Mouse (Mus musculus): ENCODE results near the gene Sdk2. TPM values are rescaled to one million over a fixed set of nuclear protein-coding genes. Genes with fewer than 3 reads are reported as not detected.

The Sdk2 gene
- total and polyA plus RNA-seq, 3 experiments, result 0.13 TPM; not detected in 2

DNA sequence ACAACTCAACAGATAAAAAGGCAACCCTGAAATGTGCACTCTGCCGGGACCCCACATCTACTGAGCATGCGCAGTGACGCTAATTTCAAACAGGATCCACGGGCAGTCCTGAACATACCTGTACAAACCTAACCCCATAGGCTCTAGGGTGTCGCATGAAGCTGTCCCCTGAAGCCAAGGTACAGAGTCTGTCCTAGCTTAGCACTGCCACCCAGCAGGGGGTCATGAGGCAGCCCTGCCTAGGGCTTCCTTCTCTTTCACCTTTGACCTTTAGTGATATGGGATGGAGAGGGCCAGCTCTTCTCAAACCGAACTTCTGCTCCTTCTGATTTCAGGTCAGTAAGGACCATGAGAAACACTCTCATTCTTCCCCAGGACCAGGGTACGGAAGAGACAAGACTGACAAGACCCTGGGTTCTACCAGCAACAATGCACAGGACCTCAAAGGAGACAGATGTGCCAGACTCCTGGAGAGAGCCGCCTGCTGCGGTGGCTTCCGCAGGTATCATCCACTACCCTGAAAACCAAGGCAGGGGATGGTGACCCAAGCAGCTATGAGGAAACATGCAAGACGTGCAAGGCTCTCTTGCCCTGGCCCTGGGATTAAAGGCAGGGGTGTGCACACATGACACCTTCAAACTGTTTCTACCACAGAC lies 319.0 kb downstream of the Sdk2 start:
- Histone ChIP-seq H3K27me3 (ENCODE audit: control insufficient read depth in 1 of 2, insufficient read depth in 2 of 2, low read length in 2 of 2) (no peaks in the 10 kb centered on the region), H3K79me2 (ENCODE audit: control insufficient read depth, insufficient read depth, low read length, poor library complexity) (peaks cover 67% of the 10 kb centered on the region), H3K27ac (ENCODE audit: control insufficient read depth, low read depth, low read length) (no peak overlapping the region; the same call in 1 of the 2 replicates), H3K36me3 (ENCODE audit: control insufficient read depth in 1 of 2, insufficient read depth in 2 of 2, low read length in 2 of 2) (peaks cover 9 to 16% of the 10 kb centered on the region in 2 experiments), H3K4me1 (ENCODE audit: control insufficient read depth in 1 of 2, insufficient read depth in 2 of 2, low read length in 2 of 2) (peaks cover 6 to 15% of the 10 kb centered on the region in 2 experiments; a peak in 3 of 4 replicates), H3K9me3 (replicated peaks; ENCODE audit: insufficient read depth, low read length) (no peaks in the 10 kb centered on the region), H3K9ac (ENCODE audit: control insufficient read depth, low read depth, low read length, poor library complexity, severe bottlenecking) (no peak overlapping the region), H3K4me3 (ENCODE audit: control insufficient read depth in 1 of 2, insufficient read depth in 1 of 2, low read depth in 2 of 2, low read length in 2 of 2) (no peak overlapping the region)
- no peak for DNase-seq (ENCODE audit: low read depth, low spot score)
- TF ChIP-seq CTCF (IDR thresholded peaks at IDR 0.05 in 2 of 3, conservative IDR thresholded peaks at IDR 0.05 in 1 of 3; ENCODE audit: control insufficient read depth in 1 of 3, insufficient read depth in 1 of 3, low read depth in 2 of 3, low read length in 3 of 3, poor library complexity in 1 of 3, severe bottlenecking in 1 of 3) (no peak), NELFE (IDR thresholded peaks at IDR 0.05; ENCODE audit: low read depth, low read length) (no peak), E2F4 (IDR thresholded peaks at IDR 0.05; ENCODE audit: borderline replicate concordance, low read depth, low read length) (no peak), JUND (IDR thresholded peaks at IDR 0.05; ENCODE audit: low read depth, low read length) (no peak), MEF2A (IDR thresholded peaks at IDR 0.05; ENCODE audit: extremely low read depth, insufficient replicate concordance, low read depth, low read length, poor library complexity, severe bottlenecking) (no peak), MXI1 (IDR thresholded peaks at IDR 0.05; ENCODE audit: low read depth, low read length) (no peak), RCOR1 (IDR thresholded peaks at IDR 0.05; ENCODE audit: low read depth, low read length) (no peak), POLR2AphosphoS5 (IDR thresholded peaks at IDR 0.05; ENCODE audit: borderline replicate concordance, low read depth, low read length) (no peak), EP300 (IDR thresholded peaks at IDR 0.05; ENCODE audit: low read depth in 1 of 2, low read length in 2 of 2) (no peak), TBP (IDR thresholded peaks at IDR 0.05; ENCODE audit: low read depth, low read length) (no peak), GATA1 (IDR thresholded peaks at IDR 0.05; ENCODE audit: low read depth, low read length) (no peak), ETS1 (IDR thresholded peaks at IDR 0.05; ENCODE audit: low read depth, low read length) (no peak), BHLHE40 (IDR thresholded peaks at IDR 0.05; ENCODE audit: borderline replicate concordance, low read depth, low read length) (no peak), ELF1 (IDR thresholded peaks at IDR 0.05; ENCODE audit: low read depth, low read length) (no peak), TCF12 (IDR thresholded peaks at IDR 0.05; ENCODE audit: low read depth, low read length) (no peak)

DNA sequence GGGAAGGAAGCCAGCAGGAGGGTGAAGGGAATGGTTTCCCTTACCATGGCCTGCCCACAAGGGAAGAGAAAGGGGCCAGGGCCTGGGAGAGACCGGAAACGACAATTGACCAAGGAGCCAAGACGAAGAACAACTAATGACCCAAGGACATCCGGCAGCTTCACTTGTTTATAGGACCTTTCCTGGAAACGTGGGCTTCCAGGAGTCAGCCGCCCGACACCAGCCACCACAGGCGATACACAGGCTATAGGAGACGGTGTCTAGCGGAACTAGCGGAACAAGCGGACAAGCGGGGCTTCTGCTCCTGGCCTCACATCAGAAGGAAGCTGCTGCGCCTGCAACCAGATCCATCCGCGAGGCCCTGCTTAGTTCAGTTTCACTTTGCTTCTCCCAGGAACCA lies 319.8 kb downstream of the Sdk2 start:
- Histone ChIP-seq H3K79me2 (ENCODE audit: control insufficient read depth, insufficient read depth, low read length, poor library complexity) (peaks cover 69% of the 10 kb centered on the region), H3K4me1 (ENCODE audit: control insufficient read depth in 1 of 2, insufficient read depth in 2 of 2, low read length in 2 of 2) (peaks cover 6 to 15% of the 10 kb centered on the region in 2 experiments; a peak in 3 of 4 replicates), H3K9ac (ENCODE audit: control insufficient read depth, low read depth, low read length, poor library complexity, severe bottlenecking) (no peak overlapping the region), H3K27me3 (ENCODE audit: control insufficient read depth in 1 of 2, insufficient read depth in 2 of 2, low read length in 2 of 2) (no peaks in the 10 kb centered on the region), H3K36me3 (ENCODE audit: control insufficient read depth in 1 of 2, insufficient read depth in 2 of 2, low read length in 2 of 2) (peaks cover 9 to 13% of the 10 kb centered on the region in 2 experiments), H3K4me3 (ENCODE audit: control insufficient read depth in 1 of 2, insufficient read depth in 1 of 2, low read depth in 2 of 2, low read length in 2 of 2) (no peak overlapping the region), H3K27ac (ENCODE audit: control insufficient read depth, low read depth, low read length) (no peak overlapping the region), H3K9me3 (replicated peaks; ENCODE audit: insufficient read depth, low read length) (no peaks in the 10 kb centered on the region)
- TF ChIP-seq HCFC1 (IDR thresholded peaks at IDR 0.05; ENCODE audit: low read depth, low read length) (no peak), USF1 (IDR thresholded peaks at IDR 0.05; ENCODE audit: low read depth, low read length) (no peak), NRF1 (IDR thresholded peaks at IDR 0.05; ENCODE audit: insufficient read depth, low read depth, low read length, poor library complexity, severe bottlenecking) (no peak), UBTF (IDR thresholded peaks at IDR 0.05; ENCODE audit: borderline replicate concordance, insufficient read depth, low read depth, low read length) (no peak), POLR2A (IDR thresholded peaks at IDR 0.05; ENCODE audit: control insufficient read depth in 1 of 2, insufficient read depth in 1 of 2, low read depth in 1 of 2, low read length in 2 of 2, poor library complexity in 1 of 2) (no peak), CHD1 (IDR thresholded peaks at IDR 0.05; ENCODE audit: low read depth, low read length) (no peak), TAL1 (IDR thresholded peaks at IDR 0.05; ENCODE audit: low read length) (no peak), ZKSCAN1 (IDR thresholded peaks at IDR 0.05; ENCODE audit: low read depth, low read length) (no peak), MAX (IDR thresholded peaks at IDR 0.05; ENCODE audit: low read length) (no peak), TCF12 (IDR thresholded peaks at IDR 0.05; ENCODE audit: low read depth, low read length) (no peak), POLR2AphosphoS2 (IDR thresholded peaks at IDR 0.05; ENCODE audit: low read length) (no peak), ZC3H11A (IDR thresholded peaks at IDR 0.05; ENCODE audit: low read depth, low read length) (no peak), JUND (IDR thresholded peaks at IDR 0.05; ENCODE audit: low read depth, low read length) (no peak), BHLHE40 (IDR thresholded peaks at IDR 0.05; ENCODE audit: borderline replicate concordance, low read depth, low read length) (no peak), ZMIZ1 (IDR thresholded peaks at IDR 0.05; ENCODE audit: low read depth, low read length) (no peak), SIN3A (IDR thresholded peaks at IDR 0.05; ENCODE audit: low read length) (no peak), ETS1 (IDR thresholded peaks at IDR 0.05; ENCODE audit: low read depth, low read length) (no peak), NELFE (IDR thresholded peaks at IDR 0.05; ENCODE audit: low read depth, low read length) (no peak)
- no peak for DNase-seq (ENCODE audit: low read depth, low spot score)
